Mouse (Mus musculus): ENCODE measurements at regions not wholly inside any gene's neighbourhood (a gene's known extent, or its start where the extent isn't known, plus 50 kb on each side); places are given as distances from the start of the nearest gene placed in this dataset.

- Histone ChIP-seq H3K4me1 (ENCODE audit: control insufficient read depth, insufficient read depth, low read length) (no peaks in the 10 kb centered on the region), H3K9me3 (replicated peaks; ENCODE audit: control insufficient read depth, low read length) (no peaks in the 10 kb centered on the region), H3K27ac (ENCODE audit: low read length) (no peak overlapping the region), H3K9ac (ENCODE audit: low read length) (no peak overlapping the region), H3K4me2 (ENCODE audit: low read depth, low read length) (no peak overlapping the region), H3K27me3 (ENCODE audit: control insufficient read depth, insufficient read depth, low read length) (no peaks in the 10 kb centered on the region), H3K36me3 (ENCODE audit: control insufficient read depth, insufficient read depth, low read length) (no peaks in the 10 kb centered on the region), H3K4me3 (replicated peaks; ENCODE audit: low read length) (no peak overlapping the region)
- no peak for ATAC-seq (ENCODE audit: insufficient read depth, low FRiP score)
- WGBS, result 70% methylated on average over 2 of the region's 2 CpGs
Observed at GRCm38 (mm10) chr5:45121751-45122280, 322.3 kb upstream of the Ldb2 start.

- ATAC-seq (ENCODE audit: insufficient read depth, low FRiP score), result no peak
- 91% methylated on average over 2 of the region's 2 CpGs for WGBS
Observed at GRCm38 (mm10) chr5:45119757-45120156, 320.3 kb upstream of the Ldb2 start.

GRCm38 (mm10) chr5:45111246-45111645, 311.8 kb upstream of the Ldb2 start:
- H3K9me3 ChIP-seq (replicated peaks; ENCODE audit: control insufficient read depth, low read length), result no peaks in the 10 kb centered on the region
- H3K27me3 ChIP-seq (ENCODE audit: control insufficient read depth, insufficient read depth, low read length), result no peaks in the 10 kb centered on the region
- no peak overlapping the region for H3K4me2 ChIP-seq (ENCODE audit: low read depth, low read length)
- no peak overlapping the region for H3K27ac ChIP-seq (ENCODE audit: low read length)
- H3K9ac ChIP-seq (ENCODE audit: low read length), result no peak overlapping the region
- H3K4me3 ChIP-seq (replicated peaks; ENCODE audit: low read length), result no peak overlapping the region
- no peak for ATAC-seq (ENCODE audit: insufficient read depth, low FRiP score)
- no peaks in the 10 kb centered on the region for H3K4me1 ChIP-seq (ENCODE audit: control insufficient read depth, insufficient read depth, low read length)
- WGBS, result 59% methylated on average over 4 of the region's 4 CpGs
- H3K36me3 ChIP-seq (ENCODE audit: control insufficient read depth, insufficient read depth, low read length), result no peaks in the 10 kb centered on the region

More at GRCm38 (mm10) chr5:45119757-45120156, 320.3 kb upstream of the Ldb2 start:
- Histone ChIP-seq H3K27me3 (ENCODE audit: control insufficient read depth, insufficient read depth, low read length) (no peaks in the 10 kb centered on the region), H3K27ac (ENCODE audit: low read length) (no peak overlapping the region), H3K4me2 (ENCODE audit: low read depth, low read length) (no peak overlapping the region), H3K9ac (ENCODE audit: low read length) (no peak overlapping the region), H3K9me3 (replicated peaks; ENCODE audit: control insufficient read depth, low read length) (no peaks in the 10 kb centered on the region), H3K4me1 (ENCODE audit: control insufficient read depth, insufficient read depth, low read length) (no peaks in the 10 kb centered on the region), H3K36me3 (ENCODE audit: control insufficient read depth, insufficient read depth, low read length) (no peaks in the 10 kb centered on the region), H3K4me3 (replicated peaks; ENCODE audit: low read length) (no peak overlapping the region)

- Histone ChIP-seq H3K27ac (ENCODE audit: low read length) (no peak overlapping the region), H3K4me3 (replicated peaks; ENCODE audit: low read length) (no peak overlapping the region), H3K4me2 (ENCODE audit: low read depth, low read length) (no peak overlapping the region), H3K27me3 (ENCODE audit: control insufficient read depth, insufficient read depth, low read length) (no peaks in the 10 kb centered on the region), H3K9me3 (replicated peaks; ENCODE audit: control insufficient read depth, low read length) (no peaks in the 10 kb centered on the region), H3K4me1 (ENCODE audit: control insufficient read depth, insufficient read depth, low read length) (no peaks in the 10 kb centered on the region), H3K9ac (ENCODE audit: low read length) (no peak overlapping the region), H3K36me3 (ENCODE audit: control insufficient read depth, insufficient read depth, low read length) (no peaks in the 10 kb centered on the region)
- no peak for ATAC-seq (ENCODE audit: insufficient read depth, low FRiP score)
- WGBS, result 24% methylated on average over 3 of the region's 3 CpGs
Observed at GRCm38 (mm10) chr5:45110797-45111196, 311.3 kb upstream of the Ldb2 start.

- Histone ChIP-seq H3K4me3 (replicated peaks; ENCODE audit: low read length) (no peak overlapping the region), H3K9ac (ENCODE audit: low read length) (no peak overlapping the region), H3K4me2 (ENCODE audit: low read depth, low read length) (no peak overlapping the region), H3K27ac (ENCODE audit: low read length) (no peak overlapping the region), H3K9me3 (replicated peaks; ENCODE audit: control insufficient read depth, low read length) (no peaks in the 10 kb centered on the region), H3K36me3 (ENCODE audit: control insufficient read depth, insufficient read depth, low read length) (no peaks in the 10 kb centered on the region), H3K4me1 (ENCODE audit: control insufficient read depth, insufficient read depth, low read length) (no peaks in the 10 kb centered on the region), H3K27me3 (ENCODE audit: control insufficient read depth, insufficient read depth, low read length) (no peaks in the 10 kb centered on the region)
- 67% methylated on average over 9 of the region's 9 CpGs for WGBS
- ATAC-seq (ENCODE audit: insufficient read depth, low FRiP score), result no peak
Observed at GRCm38 (mm10) chr5:45105236-45105816, 305.8 kb upstream of the Ldb2 start.

GRCm38 (mm10) chr5:45103763-45104428, 304.4 kb upstream of the Ldb2 start:
- WGBS, result 71% methylated on average over 6 of the region's 6 CpGs
- ATAC-seq (ENCODE audit: insufficient read depth, low FRiP score), result no peak
- Histone ChIP-seq H3K27me3 (ENCODE audit: control insufficient read depth, insufficient read depth, low read length) (no peaks in the 10 kb centered on the region), H3K27ac (ENCODE audit: low read length) (no peak overlapping the region), H3K4me3 (replicated peaks; ENCODE audit: low read length) (no peak overlapping the region), H3K9ac (ENCODE audit: low read length) (no peak overlapping the region), H3K4me1 (ENCODE audit: control insufficient read depth, insufficient read depth, low read length) (no peaks in the 10 kb centered on the region), H3K9me3 (replicated peaks; ENCODE audit: control insufficient read depth, low read length) (no peaks in the 10 kb centered on the region), H3K4me2 (ENCODE audit: low read depth, low read length) (no peak overlapping the region), H3K36me3 (ENCODE audit: control insufficient read depth, insufficient read depth, low read length) (no peaks in the 10 kb centered on the region)

GRCm38 (mm10) chr5:45102661-45103060, 303.2 kb upstream of the Ldb2 start:
- Histone ChIP-seq H3K36me3 (ENCODE audit: control insufficient read depth, insufficient read depth, low read length) (no peaks in the 10 kb centered on the region), H3K27ac (ENCODE audit: low read length) (no peak overlapping the region), H3K4me3 (replicated peaks; ENCODE audit: low read length) (no peak overlapping the region), H3K27me3 (ENCODE audit: control insufficient read depth, insufficient read depth, low read length) (no peaks in the 10 kb centered on the region), H3K4me2 (ENCODE audit: low read depth, low read length) (no peak overlapping the region), H3K9ac (ENCODE audit: low read length) (no peak overlapping the region), H3K9me3 (replicated peaks; ENCODE audit: control insufficient read depth, low read length) (no peaks in the 10 kb centered on the region), H3K4me1 (ENCODE audit: control insufficient read depth, insufficient read depth, low read length) (no peaks in the 10 kb centered on the region)
- no peak for ATAC-seq (ENCODE audit: insufficient read depth, low FRiP score)
- 51% methylated on average over 3 of the region's 3 CpGs for WGBS

- no peaks in the 10 kb centered on the region for H3K36me3 ChIP-seq (ENCODE audit: control insufficient read depth, insufficient read depth, low read length)
Observed at GRCm38 (mm10) chr5:45101777-45102176, 302.3 kb upstream of the Ldb2 start.

GRCm38 (mm10) chr5:45099082-45099481, 299.6 kb upstream of the Ldb2 start:
- ATAC-seq (ENCODE audit: insufficient read depth, low FRiP score), result no peak
- no peak overlapping the region for H3K4me2 ChIP-seq (ENCODE audit: low read depth, low read length)
- no peaks in the 10 kb centered on the region for H3K9me3 ChIP-seq (replicated peaks; ENCODE audit: control insufficient read depth, low read length)
- H3K9ac ChIP-seq (ENCODE audit: low read length), result no peak overlapping the region
- H3K36me3 ChIP-seq (ENCODE audit: control insufficient read depth, insufficient read depth, low read length), result no peaks in the 10 kb centered on the region
- H3K27me3 ChIP-seq (ENCODE audit: control insufficient read depth, insufficient read depth, low read length), result no peaks in the 10 kb centered on the region
- no peaks in the 10 kb centered on the region for H3K4me1 ChIP-seq (ENCODE audit: control insufficient read depth, insufficient read depth, low read length)
- no peak overlapping the region for H3K4me3 ChIP-seq (replicated peaks; ENCODE audit: low read length)
- WGBS, result 88% methylated on average over 2 of the region's 2 CpGs
- H3K27ac ChIP-seq (ENCODE audit: low read length), result no peak overlapping the region

More at GRCm38 (mm10) chr5:45101777-45102176, 302.3 kb upstream of the Ldb2 start:
- no peak overlapping the region for H3K4me2 ChIP-seq (ENCODE audit: low read depth, low read length)
- no peak for ATAC-seq (ENCODE audit: insufficient read depth, low FRiP score)
- no peak overlapping the region for H3K4me3 ChIP-seq (replicated peaks; ENCODE audit: low read length)
- no peak overlapping the region for H3K9ac ChIP-seq (ENCODE audit: low read length)
- no peaks in the 10 kb centered on the region for H3K4me1 ChIP-seq (ENCODE audit: control insufficient read depth, insufficient read depth, low read length)
- 57% methylated on average over 4 of the region's 4 CpGs for WGBS
- H3K27ac ChIP-seq (ENCODE audit: low read length), result no peak overlapping the region
- no peaks in the 10 kb centered on the region for H3K9me3 ChIP-seq (replicated peaks; ENCODE audit: control insufficient read depth, low read length)
- no peaks in the 10 kb centered on the region for H3K27me3 ChIP-seq (ENCODE audit: control insufficient read depth, insufficient read depth, low read length)

Measured in stomach, embryonic 16.5 days (tissue).